Mouse (Mus musculus): Measurements from ENCODE around the gene Zfp91.
A peak's percentile ranks its signal among the peaks of the same experiment; 100 is the strongest.
"Not testable (repeated sequence)": the region's sequence is repeated elsewhere in the genome, so short reads cannot be mapped to it uniquely, and the experiment has no call there.

Gene Zfp91

GRCm38 (mm10) chr19:12794056-12795044 is 1.6 kb downstream of the Zfp91 start:
- peak; percentile 85 for DNase-seq (ENCODE audit: low read depth)

DNA sequence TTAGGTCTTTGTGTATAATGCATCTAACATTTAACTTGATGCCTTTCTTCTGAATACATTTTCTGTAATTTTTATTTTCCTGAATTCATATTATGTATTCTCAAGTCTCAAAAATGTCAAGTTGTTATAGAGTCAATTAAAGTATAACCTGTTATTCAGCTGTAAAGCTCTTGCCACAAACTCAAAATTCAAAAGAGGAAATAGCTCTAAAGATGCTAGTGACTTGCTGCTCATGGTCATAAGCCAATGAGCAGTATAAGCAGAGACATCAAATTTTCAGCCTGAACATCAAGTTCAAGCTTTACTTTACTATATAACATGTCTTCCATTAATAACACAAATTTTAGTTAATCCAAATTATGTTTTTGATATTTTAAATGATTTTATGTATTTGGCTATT is 3.6 kb downstream of the Zfp91 start:
- DNase-seq (ENCODE audit: low read depth), result peak; percentile 41

DNA sequence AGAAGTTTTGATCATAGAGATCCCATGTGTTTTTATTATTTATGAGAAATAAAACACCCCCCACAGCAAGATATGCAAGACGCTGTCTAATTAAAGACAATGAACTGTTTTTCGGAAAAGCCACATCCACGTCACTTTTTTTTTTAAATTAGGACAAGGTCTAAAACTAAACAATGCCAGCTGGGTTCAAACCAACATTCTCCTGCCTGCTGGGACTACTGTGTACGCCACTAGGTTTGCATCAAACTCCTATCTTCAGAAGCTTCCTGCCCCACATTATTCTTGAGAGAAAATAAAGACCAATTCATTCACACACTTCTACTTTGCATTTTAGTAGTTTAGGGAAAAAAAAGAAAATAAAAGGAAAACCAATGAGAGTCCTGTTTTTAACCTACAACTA is 8.2 kb downstream of the Zfp91 start:
- no peak for DNase-seq (ENCODE audit: low read depth)

DNA sequence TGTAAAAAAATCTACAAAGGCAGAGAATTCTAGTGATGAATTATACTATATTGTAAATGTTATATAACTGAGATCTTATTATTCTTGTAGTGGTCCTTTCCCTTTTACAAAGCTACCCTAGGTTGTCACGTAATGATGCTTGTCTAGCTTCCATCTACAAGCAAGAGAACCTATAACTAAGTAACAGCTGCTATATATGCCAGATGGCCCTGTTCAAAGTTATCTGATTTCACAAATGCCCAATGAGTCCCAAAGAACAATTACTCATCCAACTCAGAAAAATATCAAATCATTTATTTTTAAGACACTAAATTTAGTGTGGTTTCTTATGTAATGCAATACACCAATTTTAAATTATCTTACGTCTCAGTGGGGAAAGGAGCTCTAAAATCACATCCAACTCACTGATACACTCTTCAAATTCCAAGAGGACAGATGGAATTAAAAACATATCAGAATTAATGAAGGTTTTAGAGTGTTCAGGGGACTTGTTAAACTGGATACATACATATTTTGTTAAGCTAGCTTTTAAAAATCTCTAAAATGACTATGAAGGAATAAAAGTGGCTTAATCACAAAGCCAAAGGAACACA is 9.0 kb downstream of the Zfp91 start:
- no peak for DNase-seq (ENCODE audit: low read depth)

GRCm38 (mm10) chr19:12780437-12780836 is 15.5 kb downstream of the Zfp91 start:
- DNase-seq (ENCODE audit: low read depth), result peak; percentile 54

GRCm38 (mm10) chr19:12770888-12771287 is 25.0 kb downstream of the Zfp91 start:
- no peak for DNase-seq (ENCODE audit: low read depth)

GRCm38 (mm10) chr19:12765308-12765707 is 30.6 kb downstream of the Zfp91 start, which contains the start of gene Cntf:
Gene Cntf, minus strand, starts transcription at chr19:12765632.
- DNase-seq (ENCODE audit: low read depth), result no peak

DNA sequence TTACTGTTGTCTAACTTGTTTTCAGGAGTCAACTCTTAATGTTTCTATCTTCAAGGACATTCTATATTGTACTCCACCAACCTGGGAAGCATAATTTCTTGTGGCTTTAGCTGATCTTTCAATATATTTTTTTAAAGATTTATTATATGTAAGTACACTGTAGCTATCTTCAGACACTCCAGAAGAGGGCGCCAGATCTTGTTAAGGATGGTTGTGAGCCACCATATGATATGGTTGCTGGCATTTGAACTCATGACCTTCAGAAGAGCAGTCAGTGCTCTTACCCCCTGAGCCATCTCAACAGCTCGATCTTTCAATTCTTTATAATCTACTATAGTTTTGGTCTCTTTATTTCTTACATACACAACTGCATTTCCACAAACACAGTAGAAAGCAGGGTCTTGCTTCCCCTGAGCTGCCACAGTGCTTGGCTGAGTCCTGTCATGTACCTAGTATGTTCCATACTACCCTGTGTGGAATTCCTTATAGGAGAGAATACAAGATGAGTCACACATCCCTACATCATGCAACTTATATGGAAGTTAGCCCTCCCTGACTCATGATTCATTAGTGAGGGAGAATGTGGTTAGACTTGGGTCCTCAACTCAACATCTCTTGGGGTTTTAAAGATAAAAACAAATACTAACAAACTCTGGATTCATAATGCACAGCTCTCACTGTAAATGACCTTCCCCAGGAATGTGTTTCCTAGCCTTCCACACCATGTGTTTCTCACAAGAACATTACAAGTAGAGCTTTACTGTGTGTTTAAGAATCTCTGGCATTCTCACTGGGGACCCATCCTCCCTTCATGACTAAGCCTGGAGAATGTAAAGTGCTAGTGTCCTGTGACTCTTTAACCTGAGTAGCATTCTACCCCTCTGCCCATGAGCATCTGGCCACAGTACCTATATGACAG is 33.5 kb downstream of the Zfp91 start:
- DNase-seq (ENCODE audit: low read depth), result peak; percentile 47

GRCm38 (mm10) chr19:12759656-12760055 is 36.3 kb downstream of the Zfp91 start:
- no peak for DNase-seq (ENCODE audit: low read depth)

DNA sequence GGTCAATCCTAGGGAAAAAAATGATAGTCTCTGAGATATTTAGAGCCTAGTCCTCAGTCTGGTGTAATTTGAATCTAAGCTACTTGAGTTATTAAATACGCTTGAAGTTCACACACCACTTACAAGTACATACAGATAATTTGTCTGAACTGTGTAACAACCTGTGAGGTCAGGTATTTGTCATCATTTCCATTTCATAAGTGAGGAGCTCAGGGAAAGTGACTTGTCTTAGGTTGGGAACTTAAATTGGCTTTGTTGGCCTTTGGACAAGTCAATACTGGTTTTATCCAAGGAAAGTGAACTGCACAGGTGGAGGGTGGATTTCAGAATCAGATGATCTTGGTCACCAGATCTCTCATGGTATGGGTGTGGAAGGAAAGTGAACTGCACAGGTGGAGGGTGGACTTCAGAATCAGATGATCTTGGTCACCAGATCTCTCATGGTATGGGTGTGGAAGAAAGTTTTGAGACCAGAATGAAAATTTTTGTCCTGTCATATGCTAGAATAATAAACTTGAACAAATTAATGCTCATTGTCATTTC is 36.9 kb downstream of the Zfp91 start:
- DNase-seq (ENCODE audit: low read depth), result no peak

DNA sequence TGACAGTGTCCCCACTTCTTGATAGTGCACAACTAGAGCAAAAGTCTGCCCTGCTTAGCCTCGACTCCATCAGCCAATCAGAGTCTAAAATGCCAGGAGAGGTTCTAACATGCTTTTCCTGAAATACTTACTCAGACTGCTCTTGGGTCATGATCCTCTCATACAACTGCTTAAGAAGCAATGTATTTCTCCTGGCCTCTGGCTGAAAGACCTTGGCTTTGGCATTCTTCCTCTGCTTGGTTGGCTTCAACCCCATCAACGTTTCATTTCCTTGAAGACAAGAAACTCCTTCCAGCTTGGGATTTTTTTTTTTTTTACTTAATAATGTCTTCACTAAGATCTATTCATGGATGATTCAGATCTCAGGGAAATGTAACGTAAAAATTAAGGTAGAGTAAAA is 39.6 kb downstream of the Zfp91 start:
- DNase-seq (ENCODE audit: low read depth), result no peak

DNA sequence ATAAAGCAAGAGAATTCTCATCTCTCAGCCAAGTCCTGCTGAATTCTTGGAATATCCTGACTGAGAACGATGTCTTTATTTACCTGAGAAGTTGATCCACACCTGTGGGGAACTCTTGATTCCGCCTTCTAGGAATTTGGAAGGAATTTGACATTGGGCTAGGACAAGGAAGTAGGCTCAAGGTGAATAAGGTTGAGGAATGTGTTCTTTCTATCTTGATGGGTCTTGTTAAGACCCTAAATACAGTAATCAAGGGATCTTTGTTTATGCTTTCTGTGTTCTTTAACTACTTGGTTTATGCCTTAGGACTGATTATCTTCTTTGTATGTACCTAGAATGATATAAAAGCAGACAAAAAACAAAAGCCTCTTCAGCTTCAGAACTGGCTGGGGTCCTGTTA is 64.0 kb downstream of the Zfp91 start:
- no peak for DNase-seq (ENCODE audit: low read depth)

- DNase-seq (ENCODE audit: low read depth), result no peak
Measured at GRCm38 (mm10) chr19:12731036-12731435, 64.9 kb downstream of the Zfp91 start.

GRCm38 (mm10) chr19:12725851-12726250 is 70.1 kb downstream of the Zfp91 start:
- no peak for DNase-seq (ENCODE audit: low read depth)

DNA sequence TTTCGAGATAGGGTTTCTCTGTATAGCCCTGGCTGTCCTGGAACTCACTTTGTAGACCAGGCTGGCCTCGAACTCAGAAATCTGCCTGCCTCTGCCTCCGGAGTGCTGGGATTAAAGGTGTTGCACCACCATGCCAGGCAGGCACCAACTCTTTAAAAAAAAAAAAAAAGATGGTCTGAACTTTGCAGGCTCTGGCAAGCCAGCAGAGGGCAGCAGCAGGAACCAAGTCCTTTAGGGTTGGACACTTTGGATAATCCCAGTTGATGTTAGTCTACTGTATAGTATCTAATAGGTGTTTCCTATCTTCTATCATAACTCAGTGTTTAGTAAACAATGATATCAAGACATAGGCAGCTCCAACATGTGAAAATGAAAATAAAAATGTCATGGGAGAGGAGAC is 73.6 kb downstream of the Zfp91 start:
- peak; percentile 46 for DNase-seq (ENCODE audit: low read depth)

DNA sequence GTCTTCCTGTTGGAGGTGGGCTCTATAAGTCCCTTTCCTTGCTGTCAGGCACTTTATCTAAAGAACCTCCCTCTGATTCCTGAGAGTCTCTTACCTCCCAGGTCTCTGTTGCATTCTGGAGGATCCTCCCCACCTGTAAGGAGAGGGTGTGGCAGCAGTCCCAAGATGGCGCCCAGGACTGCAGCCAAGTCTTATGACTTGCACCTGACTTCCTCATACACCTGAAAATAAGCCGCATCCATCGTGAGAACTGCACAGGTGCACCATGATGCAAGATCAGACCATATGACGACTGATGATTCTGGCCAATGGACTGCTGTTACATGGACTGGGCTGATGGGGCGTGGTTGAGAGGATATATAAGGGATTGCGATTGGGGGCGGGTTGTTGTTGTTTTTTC is 74.3 kb downstream of the Zfp91 start:
- not testable (repeated sequence) for DNase-seq (ENCODE audit: low read depth)

DNA sequence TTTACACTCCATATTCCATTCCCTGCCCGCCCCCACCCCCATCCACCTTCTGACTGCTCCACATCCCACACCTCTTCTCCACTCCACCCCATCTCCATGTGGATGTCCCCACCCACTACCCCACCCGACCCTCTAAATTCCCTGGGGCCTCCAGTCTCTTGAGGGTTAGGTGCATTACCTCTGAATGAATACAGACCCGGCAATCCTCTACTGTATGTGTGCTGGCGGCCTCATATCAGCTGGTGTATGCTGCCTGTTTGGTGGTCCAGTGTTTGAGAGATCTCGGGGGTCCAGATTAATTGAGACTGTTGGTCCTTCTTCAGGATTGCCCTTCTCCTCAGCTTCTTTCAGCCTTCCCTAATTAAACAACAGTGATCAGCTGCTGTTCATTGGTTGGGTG is 75.0 kb downstream of the Zfp91 start:
- not testable (repeated sequence) for DNase-seq (ENCODE audit: low read depth)

- peak; percentile 25 for DNase-seq (ENCODE audit: low read depth)
Measured at GRCm38 (mm10) chr19:12720463-12720862, 75.5 kb downstream of the Zfp91 start.

DNA sequence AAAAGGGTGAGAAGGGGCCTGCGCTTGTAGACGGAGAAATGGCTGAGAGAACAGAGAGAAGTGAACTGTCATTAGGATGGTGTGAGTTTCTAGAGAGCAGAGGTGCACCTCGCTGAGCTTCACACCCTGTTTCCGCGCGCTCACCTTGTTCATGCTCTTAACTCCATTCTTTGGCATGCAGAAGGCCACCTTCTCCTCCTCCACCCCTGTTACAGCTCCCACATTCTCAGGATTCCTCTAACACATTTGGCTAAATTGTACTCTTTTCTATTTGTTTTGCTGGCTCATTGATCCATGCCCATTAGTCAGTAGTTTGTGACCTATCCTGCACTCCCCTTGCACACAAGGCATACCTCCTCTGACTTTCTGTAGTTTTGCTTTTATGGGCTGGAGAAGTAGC is 76.7 kb downstream of the Zfp91 start:
- no peak for DNase-seq (ENCODE audit: low read depth)

Measured in 416B (cell line).